Mouse (Mus musculus) embryonic facial prominence, embryonic 11.5 days (tissue): ENCODE data around the gene Nipal4. TPM values are rescaled to one million over a fixed set of nuclear protein-coding genes. Genes with fewer than 3 reads are reported as not detected.

Experiments
- ATAC-seq: fragments of 200-750 bp; cut with Nextera tagmentation; replicated peaks from 2 replicates; pipeline ENCODE4 v1.8.0; 2017; ENCODE audit warnings: low read depth; ENCODE audit not compliant: insufficient number of reproducible peaks, low FRiP score, low TSS enrichment
- DNase-seq: peaks from one replicate; pipeline ENCODE4 v3.0.0-alpha.2; 2015; ENCODE audit warnings: low spot score
- H3K27ac ChIP-seq: fragments of 300-500 bp; sonication (generic); replicated peaks from 2 replicates; pipeline ENCODE4 v1.5.1; 2014; ENCODE audit warnings: mild to moderate bottlenecking, low read depth, low read length, control low read depth
- H3K27me3 ChIP-seq: fragments of 300-500 bp; sonication (generic); 2 replicates; pipeline ENCODE4 v1.6.1; 2014; ENCODE audit warnings: mild to moderate bottlenecking, low read length, moderate library complexity, mixed read lengths; ENCODE audit not compliant: control insufficient read depth, insufficient read depth
- H3K36me3 ChIP-seq: fragments of 300-500 bp; sonication (generic); replicated peaks from 2 replicates; pipeline ENCODE4 v1.6.1; 2014; ENCODE audit warnings: low read depth, mild to moderate bottlenecking, low read length, moderate library complexity, mixed read lengths; ENCODE audit not compliant: control insufficient read depth, insufficient read depth
- H3K4me1 ChIP-seq: fragments of 300-500 bp; sonication (generic); 2 replicates; pipeline ENCODE4 v1.6.1; 2014; ENCODE audit warnings: low read length, mixed read lengths; ENCODE audit not compliant: control insufficient read depth, insufficient read depth
- H3K4me2 ChIP-seq: fragments of 300-500 bp; sonication (generic); 2 replicates; pipeline ENCODE4 v1.6.1; 2014; ENCODE audit warnings: low read depth, mild to moderate bottlenecking, control low read depth, low read length, moderate library complexity
- H3K4me3 ChIP-seq: fragments of 300-500 bp; sonication (generic); 2 replicates; pipeline ENCODE4 v1.5.1; 2014; ENCODE audit warnings: low read depth, low read length, control low read depth
- H3K9ac ChIP-seq: fragments of 300-500 bp; sonication (generic); replicated peaks from 2 replicates; pipeline ENCODE4 v1.6.1; 2014; ENCODE audit warnings: mild to moderate bottlenecking, control low read depth, low read length
- H3K9me3 ChIP-seq: fragments of 300-500 bp; sonication (generic); replicated peaks from 2 replicates; pipeline ENCODE4 v1.6.1; 2016; ENCODE audit warnings: mild to moderate bottlenecking, low read length, inconsistent platforms, mixed read lengths; ENCODE audit not compliant: control insufficient read depth
- WGBS: fragments of 180-500 bp; shearing (Covaris S2); extraction: QIAGEN DNeasy Blood & Tissue Kit; methylation state at CpG from one replicate; pipeline ENCODE4 v1.1.7; 2014; 5-methylcytosine and 5-hydroxymethylcytosine counted together
- polyA plus RNA-seq: library from polyadenylated mRNA; unstranded; fragments of >200 nt; fragmentation: Nextera tagmentation; extraction: Ambion mirVana; gene quantifications from 2 replicates; pipeline ENCODE4 v1.2.1, GENCODE M21; 2014

The Nipal4 gene
- polyA plus RNA-seq, 1 experiment from 2014 or later, result 0.36 TPM

GRCm38 (mm10) chr11:46146619-46147018 is 19.7 kb downstream of the Nipal4 start:
- Histone ChIP-seq H3K36me3 (no peaks in the 10 kb centered on the region; the same call in 1 of the 2 replicates), H3K4me3 (no peak overlapping the region), H3K9ac (no peak overlapping the region), H3K4me2 (no peak overlapping the region), H3K9me3 (no peaks in the 10 kb centered on the region), H3K27ac (no peak overlapping the region), H3K4me1 (no peaks in the 10 kb centered on the region), H3K27me3 (no peaks in the 10 kb centered on the region)
- ATAC-seq (no peak), DNase-seq (no peak)
- 92% methylated on average over 5 of the region's 5 CpGs for WGBS

- no peaks in the 10 kb centered on the region for H3K9me3 ChIP-seq
- 90% methylated on average over 11 of the region's 11 CpGs for WGBS
- DNase-seq, result no peak
- no peak overlapping the region for H3K9ac ChIP-seq
- H3K4me3 ChIP-seq, result no peak overlapping the region
- H3K4me1 ChIP-seq, result no peaks in the 10 kb centered on the region
- no peaks in the 10 kb centered on the region; the same call in 1 of the 2 replicates for H3K36me3 ChIP-seq
- H3K27ac ChIP-seq, result no peak overlapping the region
- no peaks in the 10 kb centered on the region for H3K27me3 ChIP-seq
- H3K4me2 ChIP-seq, result no peak overlapping the region
- no peak for ATAC-seq
Measured at GRCm38 (mm10) chr11:46145163-46145875, 21.0 kb downstream of the Nipal4 start.

- Histone ChIP-seq H3K4me2 (no peak overlapping the region), H3K4me3 (no peak overlapping the region), H3K4me1 (no peaks in the 10 kb centered on the region), H3K9me3 (no peaks in the 10 kb centered on the region), H3K9ac (no peak overlapping the region), H3K36me3 (peaks cover 2% of the 10 kb centered on the region), H3K27ac (no peak overlapping the region), H3K27me3 (no peaks in the 10 kb centered on the region)
- DNase-seq, result no peak
- WGBS, result 80% methylated on average over 6 of the region's 6 CpGs
- no peak for ATAC-seq
Measured at GRCm38 (mm10) chr11:46143342-46143741, 23.0 kb downstream of the Nipal4 start.

- DNase-seq (no peak), ATAC-seq (no peak)
- H3K36me3 ChIP-seq, result peaks cover 5% of the 10 kb centered on the region
Measured at GRCm38 (mm10) chr11:46134899-46135298, 31.4 kb downstream of the Nipal4 start.

GRCm38 (mm10) chr11:46131022-46131986 is 35.0 kb downstream of the Nipal4 start:
- Histone ChIP-seq H3K36me3 (no peaks in the 10 kb centered on the region; the same call in 1 of the 2 replicates), H3K4me1 (no peaks in the 10 kb centered on the region), H3K4me3 (no peak overlapping the region), H3K9me3 (no peaks in the 10 kb centered on the region), H3K27ac (no peak overlapping the region), H3K27me3 (no peaks in the 10 kb centered on the region), H3K4me2 (no peak overlapping the region), H3K9ac (no peak overlapping the region)
- DNase-seq, result no peak
- no peak for ATAC-seq
- WGBS, result 91% methylated on average over 17 of the region's 17 CpGs

More at GRCm38 (mm10) chr11:46134899-46135298, 31.4 kb downstream of the Nipal4 start:
- Histone ChIP-seq H3K27me3 (no peaks in the 10 kb centered on the region), H3K27ac (no peak overlapping the region), H3K9me3 (no peaks in the 10 kb centered on the region), H3K9ac (no peak overlapping the region), H3K4me1 (no peaks in the 10 kb centered on the region), H3K4me2 (no peak overlapping the region), H3K4me3 (no peak overlapping the region)
- WGBS, result 91% methylated on average over 2 of the region's 2 CpGs

GRCm38 (mm10) chr11:46128548-46128945 is 37.8 kb downstream of the Nipal4 start:
- 71% methylated on average over 9 of the region's 9 CpGs for WGBS

GRCm38 (mm10) chr11:46127621-46128547 is 38.4 kb downstream of the Nipal4 start:
- DNase-seq (peak; percentile 2), ATAC-seq (no peak)
- H3K27ac ChIP-seq, result no peak overlapping the region
- no peaks in the 10 kb centered on the region for H3K9me3 ChIP-seq
- 82% methylated on average over 15 of the region's 15 CpGs for WGBS
- no peaks in the 10 kb centered on the region for H3K27me3 ChIP-seq
- no peak overlapping the region for H3K4me3 ChIP-seq
- no peaks in the 10 kb centered on the region; the same call in none of the 2 replicates for H3K36me3 ChIP-seq
- H3K4me1 ChIP-seq, result no peaks in the 10 kb centered on the region
- H3K4me2 ChIP-seq, result no peak overlapping the region
- H3K9ac ChIP-seq, result no peak overlapping the region

More at GRCm38 (mm10) chr11:46128548-46128945, 37.8 kb downstream of the Nipal4 start:
- Histone ChIP-seq H3K9me3 (no peaks in the 10 kb centered on the region), H3K4me2 (no peak overlapping the region), H3K27ac (no peak overlapping the region), H3K27me3 (no peaks in the 10 kb centered on the region), H3K9ac (no peak overlapping the region), H3K36me3 (no peaks in the 10 kb centered on the region; the same call in none of the 2 replicates), H3K4me3 (no peak overlapping the region), H3K4me1 (no peaks in the 10 kb centered on the region)
- DNase-seq (peak; percentile 33), ATAC-seq (no peak)
